28 mouse cellular contexts compared by ENCODE assay signal in the genomic region with DNA sequence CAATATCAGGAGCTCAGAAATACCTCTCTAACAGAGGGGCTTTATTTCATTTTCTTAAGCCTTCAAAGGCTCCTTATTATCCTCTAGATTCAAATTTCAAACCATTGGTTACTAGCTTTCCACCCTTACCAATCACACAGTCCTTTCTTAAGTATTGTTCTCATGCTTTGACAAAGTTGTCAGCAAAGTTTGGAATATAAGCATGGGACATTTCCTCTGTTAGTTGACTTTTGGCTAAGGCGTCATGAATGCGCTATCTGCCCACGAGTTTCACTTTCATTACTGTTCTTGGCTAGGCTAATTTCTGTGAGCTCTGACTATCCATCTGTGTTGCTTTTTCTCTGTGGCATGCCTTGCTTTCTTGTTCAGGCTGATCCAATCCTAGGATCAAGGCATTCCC. TPM values are rescaled to one million over a fixed set of nuclear protein-coding genes. Genes with fewer than 3 reads are reported as not detected.
DNase-seq lines count a peak whose midpoint lies in the region; ATAC-seq and TF ChIP-seq lines count a peak whose summit lies in the region.
"Had no signal": no experiment of that assay in that cellular context is flagged by ENCODE, and none has a peak within 500 bp of the region (broad histone marks: within the 10 kb centered on the region; RNA-seq: fewer than 3 reads in every experiment).

No protein-coding gene starts in this region.

- 72% methylated on average over 3 of the region's 3 CpGs for WGBS in liver, adult 2 months
- WGBS in liver, postnatal 0 days (ENCODE audit: insufficient replicate concordance), result 81% methylated on average over 3 of the region's 3 CpGs

- TF ChIP-seq CTCF in liver, adult 2 months (IDR thresholded peaks at IDR 0.05; ENCODE audit: low read depth, low read length), result no peak
- TF ChIP-seq CTCF in liver, postnatal 0 days (IDR thresholded peaks at IDR 0.05; ENCODE audit: low read depth), result no peak

- H3K27ac ChIP-seq in liver, adult 2 months (replicated peaks; ENCODE audit: insufficient read depth, low read depth, low read length), result no peak overlapping the region
- no peak overlapping the region for H3K27ac ChIP-seq in liver, postnatal 0 days (ENCODE audit: low read depth)
- H3K27ac ChIP-seq: embryonic facial prominence, embryonic 15.5 days; forebrain, embryonic 10.5 days; gastrocnemius, adult 2 months; heart, embryonic 13.5 days; hindbrain, embryonic 15.5 days had no signal

- H3K4me2 ChIP-seq in liver, postnatal 0 days (ENCODE audit: low read depth, low read length), result no peak overlapping the region
- H3K4me2 ChIP-seq: embryonic facial prominence, embryonic 15.5 days; heart, embryonic 13.5 days; hindbrain, embryonic 15.5 days had no signal

- H3K9me3 ChIP-seq in liver, postnatal 0 days (ENCODE audit: low read length), result no peaks in the 10 kb centered on the region
- H3K9me3 ChIP-seq: embryonic facial prominence, embryonic 15.5 days; forebrain, embryonic 10.5 days; heart, embryonic 13.5 days; hindbrain, embryonic 15.5 days had no signal

- H3K9ac ChIP-seq in liver, adult 2 months (ENCODE audit: low read depth, low read length), result no peak overlapping the region
- H3K9ac ChIP-seq in liver, postnatal 0 days (replicated peaks), result no peak overlapping the region
- H3K9ac ChIP-seq: embryonic facial prominence, embryonic 15.5 days; heart, embryonic 13.5 days; hindbrain, embryonic 15.5 days had no signal

- H3K4me3 ChIP-seq in liver, adult 2 months (ENCODE audit: insufficient read depth, low read depth, low read length), result no peak overlapping the region
- H3K4me3 ChIP-seq in liver, postnatal 0 days (ENCODE audit: low read depth, low read length), result no peak overlapping the region
- H3K4me3 ChIP-seq: embryonic facial prominence, embryonic 15.5 days; erythroblast, embryonic 14.5 days; forebrain, embryonic 10.5 days; gastrocnemius, adult 2 months; heart, embryonic 13.5 days; hindbrain, embryonic 15.5 days had no signal

- DNase-seq in liver, adult 2 months (ENCODE audit: extremely low read depth, low read depth, low spot score), result peak; percentile 17
- no peak for DNase-seq in liver, postnatal 0 days
- peak; percentile 44 for DNase-seq in CD4-positive helper T cell, adult 2 months (ENCODE audit: low read depth, low spot score)
- peak; percentile 71 for DNase-seq in induced T-regulatory cell, adult 2 months (ENCODE audit: low read depth)
- no peak for DNase-seq in kidney, postnatal 36 days
- DNase-seq in right cerebral cortex, postnatal 14 days, result no peak
- DNase-seq: adrenal gland, adult 2 months; adrenal gland, postnatal 25 days; cerebellum, adult 2 months; cerebellum, postnatal 14 days; embryo, embryonic 11 days; gastrocnemius, adult 2 months; gastrocnemius, postnatal 25 days; heart, adult 11 months; heart, postnatal 36 days had no signal

- H3K4me1 ChIP-seq in liver, adult 2 months (ENCODE audit: control insufficient read depth, insufficient read depth, low read length), result no peaks in the 10 kb centered on the region; the same call in 1 of the 2 replicates
- peaks cover 3% of the 10 kb centered on the region; the same call in 1 of the 2 replicates for H3K4me1 ChIP-seq in liver, postnatal 0 days (ENCODE audit: insufficient read depth)

- no peak for TF ChIP-seq POLR2A in liver, adult 2 months (IDR thresholded peaks at IDR 0.05; ENCODE audit: extremely low read depth, insufficient read depth, low read length)

- no peaks in the 10 kb centered on the region for H3K27me3 ChIP-seq in liver, adult 2 months (ENCODE audit: control insufficient read depth, insufficient read depth, low read length)
- no peaks in the 10 kb centered on the region for H3K27me3 ChIP-seq in liver, postnatal 0 days (ENCODE audit: insufficient read depth, low read length)
- H3K27me3 ChIP-seq: embryonic facial prominence, embryonic 15.5 days; heart, embryonic 13.5 days; hindbrain, embryonic 15.5 days; Patski had no signal

- ATAC-seq in liver, postnatal 0 days, result no peak
- ATAC-seq in granulocyte monocyte progenitor cell, adult 5-6 weeks (replicated peaks; ENCODE audit: poor library complexity, severe bottlenecking), result no peak
- ATAC-seq: forebrain, embryonic 14.5 days; Patski had no signal

- H3K36me3 ChIP-seq in liver, adult 2 months (ENCODE audit: control insufficient read depth, insufficient read depth, low read length), result peaks cover 10% of the 10 kb centered on the region
- peaks cover 14% of the 10 kb centered on the region for H3K36me3 ChIP-seq in liver, postnatal 0 days (replicated peaks; ENCODE audit: insufficient read depth, low read length)

- peaks cover 3% of the 10 kb centered on the region; the same call in 1 of the 2 replicates for H3K79me2 ChIP-seq in liver, adult 2 months (ENCODE audit: control insufficient read depth, insufficient read depth, low read length)

- no peak for TF ChIP-seq EP300 in liver, postnatal 0 days (IDR thresholded peaks at IDR 0.05; ENCODE audit: low read depth)

RNA-seq across cellular contexts. Expression of a gene that starts 3.6 kb away (rescaled TPM):
- 13.6 and 14.8 TPM in 2 replicates for total RNA-seq in liver, adult 2 months (2014; rRNA removed)
- polyA plus RNA-seq in liver, adult 2 months (2012; rRNA removed), result 10.8 and 12.6 TPM in 2 replicates
- polyA plus RNA-seq in liver, postnatal 0 days (2015; fragmentation: Nextera tagmentation; extraction: Ambion mirVana), result 19.7 and 20.0 TPM in 2 replicates
- total RNA-seq in granulocyte monocyte progenitor cell, adult 5-6 weeks (2014; fragmentation: Nextera tagmentation), result 7.3 and 13.8 TPM in 2 replicates
- 14.1 and 16.8 TPM in 2 replicates for total RNA-seq in granulocyte monocyte progenitor cell, adult 5-6 weeks (2017)

RNA-seq across cellular contexts. Expression of a gene that starts 25.1 kb away (rescaled TPM):
- total RNA-seq in liver, adult 2 months (2014; rRNA removed), result not detected in 2 replicates
- not detected in 2 replicates for polyA plus RNA-seq in liver, adult 2 months (2012; rRNA removed)
- not detected in 2 replicates for polyA plus RNA-seq in liver, postnatal 0 days (2015; fragmentation: Nextera tagmentation; extraction: Ambion mirVana)
- not detected in 2 replicates for total RNA-seq in granulocyte monocyte progenitor cell, adult 5-6 weeks (2014; fragmentation: Nextera tagmentation)
- not detected in 2 replicates for total RNA-seq in granulocyte monocyte progenitor cell, adult 5-6 weeks (2017)
- total RNA-seq: adrenal gland, adult 2 months; adrenal gland, postnatal 25 days; common myeloid progenitor, adult 5-6 weeks; gastrocnemius, adult 2 months; gastrocnemius, postnatal 25 days; heart, postnatal 36 days had no signal
- polyA plus RNA-seq: adrenal gland, adult 2 months; cerebellum, adult 2 months; embryonic facial prominence, embryonic 11.5 days; embryonic facial prominence, embryonic 15.5 days; erythroblast, embryonic 14.5 days; forebrain, embryonic 10.5 days; forebrain, embryonic 14.5 days; heart, embryonic 13.5 days; heart, postnatal 0 days; hindbrain, embryonic 11.5 days; hindbrain, embryonic 15.5 days; intestine, embryonic 14.5 days; Patski had no signal

RNA-seq across cellular contexts. Expression of a gene that starts 31.6 kb away (rescaled TPM):
- 8.1 and 10.3 TPM in 2 replicates for total RNA-seq in liver, adult 2 months (2014; rRNA removed)
- polyA plus RNA-seq in liver, adult 2 months (2012; rRNA removed), result 9.1 and 9.6 TPM in 2 replicates
- 1.6 and 2.6 TPM in 2 replicates for polyA plus RNA-seq in liver, postnatal 0 days (2015; fragmentation: Nextera tagmentation; extraction: Ambion mirVana)
- 34.3 and 38.0 TPM in 2 replicates for total RNA-seq in granulocyte monocyte progenitor cell, adult 5-6 weeks (2014; fragmentation: Nextera tagmentation)
- 27.4 and 28.1 TPM in 2 replicates for total RNA-seq in granulocyte monocyte progenitor cell, adult 5-6 weeks (2017)

Comparison
In these comparisons a context has a peak if more than half of its experiments do, and no peak if none do; other contexts are left out.
1. DNase-seq: peak in liver, adult 2 months (single experiment), CD4-positive helper T cell, adult 2 months (single experiment) and induced T-regulatory cell, adult 2 months (single experiment); none in liver, postnatal 0 days (single experiment), kidney, postnatal 36 days (0 of 2) and right cerebral cortex, postnatal 14 days (single experiment).